ENCODE assay signal across 11 mouse cellular contexts in the genomic region with DNA sequence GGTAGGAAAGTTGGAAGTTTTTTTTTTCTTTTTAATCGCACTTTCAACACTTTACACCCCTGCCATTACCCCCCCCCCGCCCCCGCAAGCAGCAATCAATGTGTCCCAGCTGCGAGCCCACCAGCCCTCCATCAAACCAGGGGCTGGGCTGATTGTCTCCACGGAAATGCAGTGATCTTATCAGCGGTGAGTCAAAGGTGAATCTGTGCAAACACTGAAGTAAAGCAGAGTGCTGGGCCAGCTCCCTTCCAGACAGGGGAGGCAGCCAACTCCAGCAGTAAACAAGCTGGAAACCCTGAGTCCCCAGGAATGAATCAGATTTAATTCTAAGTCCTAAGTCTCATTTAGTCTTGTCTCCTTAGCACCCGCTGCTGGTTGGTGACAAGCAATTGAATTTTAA.
A peak's percentile ranks its signal among the peaks of the same experiment; 100 is the strongest.
DNase-seq lines count a peak whose midpoint lies in the region; ATAC-seq and TF ChIP-seq lines count a peak whose summit lies in the region.
"Had no signal": no experiment of that assay in that cellular context is flagged by ENCODE, and none has a peak within 500 bp of the region (broad histone marks: within the 10 kb centered on the region; RNA-seq: fewer than 3 reads in every experiment).

No protein-coding gene starts in this region.

- peaks cover 2 to 6% of the 10 kb centered on the region in 2 experiments; a peak in 2 of 4 replicates for H3K4me1 ChIP-seq in heart, embryonic 14.5 days (ENCODE audit: control insufficient read depth in 2 of 2, insufficient read depth in 2 of 2, low read length in 2 of 2)
- no peaks in the 10 kb centered on the region; the same call in 1 of the 2 replicates for H3K4me1 ChIP-seq in heart, adult 2 months (ENCODE audit: control insufficient read depth, insufficient read depth, low read length)
- peaks cover 6% of the 10 kb centered on the region for H3K4me1 ChIP-seq in neural tube, embryonic 15.5 days
- peaks cover 46% of the 10 kb centered on the region for H3K4me1 ChIP-seq in limb, embryonic 10.5 days

- intact Hi-C loops in heart, adult 2 months (cut with DNase I) = no loop called here
- intact Hi-C loops in gastrocnemius, adult 2 months (cut with DNase I) = no loop called here

- H3K79me2 ChIP-seq in heart, adult 2 months (replicated peaks; ENCODE audit: control insufficient read depth, insufficient read depth, low read length) = no peaks in the 10 kb centered on the region

- no peak overlapping the region for H3K27ac ChIP-seq in heart, embryonic 14.5 days (replicated peaks in 1 of 2; ENCODE audit: control insufficient read depth in 1 of 2, insufficient read depth in 1 of 2, low read depth in 2 of 2, low read length in 2 of 2)
- H3K27ac ChIP-seq in heart, adult 2 months = no peak overlapping the region
- no peak overlapping the region for H3K27ac ChIP-seq in neural tube, embryonic 15.5 days (replicated peaks)
- peak overlapping the region; percentile 88 for H3K27ac ChIP-seq in limb, embryonic 10.5 days
- no peak overlapping the region for H3K27ac ChIP-seq in gastrocnemius, adult 2 months

- ATAC-seq in heart, embryonic 14.5 days (ENCODE audit: insufficient number of reproducible peaks, insufficient read depth, low FRiP score, low read depth) = no peak
- no peak for ATAC-seq in neural tube, embryonic 15.5 days (ENCODE audit: low FRiP score)
- ATAC-seq: CD4-positive, CD25-positive, alpha-beta regulatory T cell, adult 4 months; lung, postnatal 0 days had no signal

- peak overlapping the region; percentile 18; the same call in 1 of the 2 replicates for H3K4me2 ChIP-seq in heart, embryonic 14.5 days (ENCODE audit: low read length)
- no peak overlapping the region for H3K4me2 ChIP-seq in neural tube, embryonic 15.5 days

- no peak for TF ChIP-seq EP300 in heart, adult 2 months (IDR thresholded peaks at IDR 0.05; ENCODE audit: insufficient read depth, low read depth, low read length)

- TF ChIP-seq CTCF in heart, adult 2 months (IDR thresholded peaks at IDR 0.05) = no peak
- no peak for TF ChIP-seq CTCF in gastrocnemius, adult 2 months (IDR thresholded peaks at IDR 0.05)

- H3K9ac ChIP-seq in heart, embryonic 14.5 days (ENCODE audit: low read length) = no peak overlapping the region
- H3K9ac ChIP-seq in heart, adult 2 months (ENCODE audit: low read depth, low read length) = no peak overlapping the region
- H3K9ac ChIP-seq in neural tube, embryonic 15.5 days (replicated peaks) = no peak overlapping the region

- no peak overlapping the region for H3K4me3 ChIP-seq in heart, embryonic 14.5 days (ENCODE audit: control insufficient read depth in 1 of 2, insufficient read depth in 1 of 2, low read depth in 1 of 2, low read length in 2 of 2)
- no peak overlapping the region for H3K4me3 ChIP-seq in heart, adult 2 months
- H3K4me3 ChIP-seq in neural tube, embryonic 15.5 days (replicated peaks) = no peak overlapping the region
- peak overlapping the region; percentile 13; the same call in 1 of the 2 replicates for H3K4me3 ChIP-seq in limb, embryonic 10.5 days
- H3K4me3 ChIP-seq in gastrocnemius, adult 2 months = no peak overlapping the region

- WGBS in heart, embryonic 14.5 days = 7% methylated on average over 7 of the region's 7 CpGs
- 12% methylated on average over 7 of the region's 7 CpGs for WGBS in heart, adult 2 months
- 11% methylated on average over 7 of the region's 7 CpGs for WGBS in neural tube, embryonic 15.5 days
- WGBS in limb, embryonic 10.5 days = 3% methylated on average over 7 of the region's 7 CpGs

- no peaks in the 10 kb centered on the region for H3K27me3 ChIP-seq in heart, embryonic 14.5 days (ENCODE audit: control insufficient read depth, insufficient read depth, low read length)
- H3K27me3 ChIP-seq in heart, adult 2 months (ENCODE audit: control insufficient read depth, insufficient read depth, low read length) = no peaks in the 10 kb centered on the region
- no peaks in the 10 kb centered on the region for H3K27me3 ChIP-seq in neural tube, embryonic 15.5 days (replicated peaks)
- no peaks in the 10 kb centered on the region for H3K27me3 ChIP-seq in limb, embryonic 10.5 days (ENCODE audit: low read depth, poor library complexity, severe bottlenecking)

- TF ChIP-seq POLR2A in heart, adult 2 months (IDR thresholded peaks at IDR 0.05; ENCODE audit: insufficient read depth, low read depth, low read length) = no peak

- no peaks in the 10 kb centered on the region for H3K36me3 ChIP-seq in heart, embryonic 14.5 days (ENCODE audit: control insufficient read depth, insufficient read depth, low read length)
- no peaks in the 10 kb centered on the region for H3K36me3 ChIP-seq in heart, adult 2 months (ENCODE audit: control insufficient read depth, insufficient read depth, low read length)
- no peaks in the 10 kb centered on the region for H3K36me3 ChIP-seq in neural tube, embryonic 15.5 days
- no peaks in the 10 kb centered on the region for H3K36me3 ChIP-seq in limb, embryonic 10.5 days

- H3K9me3 ChIP-seq in heart, embryonic 14.5 days (ENCODE audit: control insufficient read depth, low read length) = no peaks in the 10 kb centered on the region
- H3K9me3 ChIP-seq in neural tube, embryonic 15.5 days (replicated peaks) = no peaks in the 10 kb centered on the region
- H3K9me3 ChIP-seq in limb, embryonic 10.5 days (replicated peaks) = no peaks in the 10 kb centered on the region

- no peak for DNase-seq in heart, adult 2 months
- DNase-seq in neural tube, embryonic 10.5 days (ENCODE audit: extremely low spot score, low spot score) = peak; percentile 60
- peak; percentile 50 for DNase-seq in limb, embryonic 10.5 days (ENCODE audit: low spot score)
- no peak for DNase-seq in gastrocnemius, adult 2 months
- DNase-seq in c-Kit-positive CD71-positive TER-119-positive erythroid progenitor cells, embryonic 14.5 days (ENCODE audit: low spot score) = no peak
- DNase-seq: cerebellum, adult 9-10 months; heart, postnatal 10 days had no signal

Comparison
In these comparisons a context has a peak if more than half of its experiments do, and no peak if none do; other contexts are left out.
1. DNase-seq: peak in neural tube, embryonic 10.5 days (single experiment) and limb, embryonic 10.5 days (single experiment); none in heart, adult 2 months (0 of 2), gastrocnemius, adult 2 months (single experiment) and c-Kit-positive CD71-positive TER-119-positive erythroid progenitor cells, embryonic 14.5 days (single experiment).